Mouse (Mus musculus) lung, postnatal 0 days (tissue): ENCODE measurements at regions not wholly inside any gene's neighbourhood (a gene's known extent, or its start where the extent isn't known, plus 50 kb on each side); places are given as distances from the start of the nearest gene placed in this dataset.

ENCODE experiments used
- CTCF ChIP-seq: IDR thresholded peaks from 2 replicates; pipeline ENCODE4 v1.5.1; 2016; ENCODE audit warnings: antibody characterized with exemption, mild to moderate bottlenecking
- EP300 ChIP-seq: IDR thresholded peaks from 2 replicates; pipeline ENCODE4 v1.6.1; 2016; ENCODE audit warnings: antibody characterized with exemption, mild to moderate bottlenecking, control low read depth

DNA sequence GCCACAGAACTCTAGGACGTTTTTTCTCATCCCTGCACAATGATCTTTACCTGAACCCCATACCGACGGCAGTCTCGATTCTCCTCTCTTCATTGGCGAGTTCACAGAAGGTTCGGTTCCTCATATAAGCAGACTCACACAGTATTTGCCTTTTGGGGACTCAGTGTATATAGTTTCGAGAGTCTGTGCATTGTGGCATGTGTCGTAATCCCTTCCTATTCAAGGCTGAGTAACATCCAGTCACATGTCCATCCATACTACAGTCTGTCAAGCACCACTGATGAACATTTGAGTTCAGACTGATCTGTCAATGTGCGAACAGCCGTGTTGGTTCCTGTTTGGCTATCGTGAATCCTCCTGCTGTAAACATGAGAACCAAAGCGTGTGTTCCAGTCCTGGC lies 156.6 kb downstream of the Tgfb2 start:
- TF ChIP-seq EP300 = no peak
- TF ChIP-seq CTCF = no peak
